Mouse (Mus musculus) kidney, postnatal 36 days (tissue): Measurements from ENCODE around the gene Nucb1.
"Not testable (repeated sequence)": the region's sequence is repeated elsewhere in the genome, so short reads cannot be mapped to it uniquely, and the experiment has no call there.

Experiments used
- DNase-seq, 2 experiments: peaks; one replicate each; pipeline ENCODE4 v3.0.0; 2021 to 2022; ENCODE audit warnings: mixed read lengths in 2 of 2

The Nucb1 gene

GRCm38 (mm10) chr7:45488293-45489204, 21.7 kb downstream of the Nucb1 start, which contains the start of gene Dhdh:
Gene Dhdh (minus strand): TSS chr7:45488805.
- peak; percentile 73 to 82 for DNase-seq

GRCm38 (mm10) chr7:45487861-45488292, 22.3 kb downstream of the Nucb1 start:
- no peak for DNase-seq

- DNase-seq = no peak
Measured at GRCm38 (mm10) chr7:45486761-45487415, 23.3 kb downstream of the Nucb1 start, which contains the start of gene Gm45808. Gene Gm45808 (minus strand): TSS chr7:45486811.

- no peak for DNase-seq
Measured at GRCm38 (mm10) chr7:45486158-45486557, 24.0 kb downstream of the Nucb1 start.

- DNase-seq = not testable (repeated sequence)
Measured at GRCm38 (mm10) chr7:45484985-45485384, 25.2 kb downstream of the Nucb1 start.

- DNase-seq = no peak
Measured at GRCm38 (mm10) chr7:45482166-45482565, 28.0 kb downstream of the Nucb1 start.

- peak; percentile 84 to 86 for DNase-seq
Measured at GRCm38 (mm10) chr7:45481374-45481927, 28.8 kb downstream of the Nucb1 start, which contains the start of gene Tulp2. Gene Tulp2 (plus strand): TSS chr7:45481877.

GRCm38 (mm10) chr7:45480310-45480709, 29.9 kb downstream of the Nucb1 start:
- DNase-seq = not testable (repeated sequence)

GRCm38 (mm10) chr7:45478774-45479173, 31.4 kb downstream of the Nucb1 start:
- no peak for DNase-seq

- DNase-seq = peak; percentile 73 to 84
Measured at GRCm38 (mm10) chr7:45477003-45477402, 33.2 kb downstream of the Nucb1 start.

GRCm38 (mm10) chr7:45476453-45476852, 33.8 kb downstream of the Nucb1 start:
- DNase-seq = no peak

GRCm38 (mm10) chr7:45475291-45475969, 34.8 kb downstream of the Nucb1 start:
- DNase-seq = peak; percentile 67 to 75

GRCm38 (mm10) chr7:45470869-45471268, 39.3 kb downstream of the Nucb1 start:
- peak; percentile 81 to 93 for DNase-seq

- DNase-seq = no peak
Measured at GRCm38 (mm10) chr7:45467090-45467670, 43.0 kb downstream of the Nucb1 start.

- DNase-seq = peak; percentile 96 to 99
Measured at GRCm38 (mm10) chr7:45466283-45467089, 43.7 kb downstream of the Nucb1 start, which contains the start of gene Bax. Gene Bax (minus strand): TSS chr7:45466898.

GRCm38 (mm10) chr7:45465549-45465948, 44.7 kb downstream of the Nucb1 start:
- DNase-seq = peak; percentile 57 to 58

GRCm38 (mm10) chr7:45465112-45465511, 45.1 kb downstream of the Nucb1 start:
- DNase-seq = no peak

- peak in 1 of 2 experiments; percentile 45 for DNase-seq
Measured at GRCm38 (mm10) chr7:45463987-45464778, 46.0 kb downstream of the Nucb1 start.

- not testable (repeated sequence) for DNase-seq
Measured at GRCm38 (mm10) chr7:45462868-45463267, 47.3 kb downstream of the Nucb1 start.

- no peak for DNase-seq
Measured at GRCm38 (mm10) chr7:45462325-45462724, 47.9 kb downstream of the Nucb1 start.
